Mouse (Mus musculus) cortical plate, adult 2 months (tissue): Measurements from ENCODE around the gene Add3.

Experiments
- CTCF ChIP-seq: fragments of 200-500 bp; IDR thresholded peaks from 2 replicates; pipeline ENCODE4 v1.5.1; 2011; ENCODE audit warnings: mild to moderate bottlenecking, control low read depth, low read length; ENCODE audit not compliant: insufficient read depth; ENCODE audit errors: extremely low read depth
- POLR2A ChIP-seq: fragments of 200-500 bp; IDR thresholded peaks from 2 replicates; pipeline ENCODE4 v1.6.1; 2011; ENCODE audit warnings: mild to moderate bottlenecking, low read length, control low read depth; ENCODE audit not compliant: insufficient read depth; ENCODE audit errors: extremely low read depth

DNA sequence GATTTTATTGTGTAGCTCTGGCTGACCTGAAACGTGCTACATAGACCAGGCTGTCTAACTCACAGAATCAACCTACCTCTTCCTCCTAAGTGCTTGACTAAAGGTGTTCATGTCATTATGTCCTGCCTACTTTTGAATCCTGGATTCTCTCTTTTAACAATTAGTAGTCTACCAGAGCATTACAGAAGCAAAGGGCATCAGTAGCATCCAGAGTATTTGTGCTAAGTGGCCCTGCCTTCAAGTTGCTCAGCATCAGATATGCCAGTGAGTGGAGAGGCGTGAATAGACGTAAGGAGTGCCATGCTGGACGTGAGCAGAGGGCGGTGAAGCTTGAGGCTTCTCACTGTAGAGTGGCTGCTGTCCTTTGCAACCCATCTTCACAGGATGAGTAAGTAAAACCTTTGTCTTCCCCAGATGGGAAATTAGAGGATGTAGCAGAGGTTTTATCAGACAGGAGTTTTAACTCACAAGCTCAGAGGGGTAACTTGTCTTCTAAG lies 48.5 kb downstream of the Add3 start:
- TF ChIP-seq POLR2A (no peak), CTCF (no peak)
